ENCODE assay signal across 8 mouse cellular contexts in the genomic region with DNA sequence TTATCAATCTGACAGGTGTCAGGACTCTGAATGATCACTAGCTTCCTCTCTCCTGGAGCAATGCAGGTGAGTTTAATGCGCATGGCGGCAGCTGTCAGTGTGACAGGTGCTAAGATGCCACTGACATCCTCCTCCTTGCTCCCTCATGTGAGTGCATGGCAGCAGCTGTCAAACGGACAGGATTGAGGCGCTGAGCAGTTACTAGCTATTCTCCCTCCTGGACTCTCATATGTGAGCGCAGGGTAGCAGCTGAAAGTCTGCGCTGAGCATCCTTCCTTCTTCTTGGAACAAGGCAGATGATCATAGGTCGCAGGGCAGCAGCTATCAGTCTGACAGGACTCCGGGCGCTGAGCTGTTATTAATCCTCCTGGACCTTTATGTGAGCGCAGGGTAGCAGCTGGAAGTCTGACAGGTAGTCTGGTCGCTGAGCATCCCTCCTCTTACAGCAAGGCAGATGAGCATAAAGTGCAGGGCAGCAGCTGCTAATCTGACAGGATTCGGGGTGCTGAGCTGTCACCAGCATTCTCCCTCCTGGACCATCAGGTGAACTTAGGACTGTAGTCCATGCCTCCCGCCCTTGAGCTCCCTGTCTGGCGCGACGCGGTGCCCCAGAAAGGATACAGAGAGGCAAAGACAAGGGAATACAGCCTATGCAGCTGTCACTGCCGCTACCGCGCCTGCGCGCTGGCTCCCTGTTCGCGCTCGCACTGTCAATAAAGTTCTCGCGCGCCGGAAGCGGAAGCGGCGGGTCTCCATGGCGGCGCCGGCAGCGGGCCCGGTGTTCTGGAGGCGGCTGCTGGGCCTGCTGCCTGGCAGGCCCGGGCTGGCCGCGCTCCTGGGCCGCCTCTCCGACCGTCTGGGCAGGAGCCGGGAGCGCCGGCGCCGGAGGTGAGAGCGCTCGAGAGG. TPM values are rescaled to one million over a fixed set of nuclear protein-coding genes. Genes with fewer than 3 reads are reported as not detected.
DNase-seq lines count a peak whose midpoint lies in the region; ATAC-seq lines count a peak whose summit lies in the region.

A gene (plus strand): TSS at position 167 of the 906 bp plus-strand sequence.

- H3K9me3 ChIP-seq in hindbrain, embryonic 12.5 days (replicated peaks), result no peaks in the 10 kb centered on the region

- 6% methylated on average over 50 of the region's 51 CpGs for WGBS in hindbrain, embryonic 12.5 days

- H3K27me3 ChIP-seq in hindbrain, embryonic 12.5 days, result no peaks in the 10 kb centered on the region

- H3K27ac ChIP-seq in hindbrain, embryonic 12.5 days, result peak within 1 kb of the TSS; percentile 89

- peaks cover 42% of the 10 kb centered on the region for H3K4me1 ChIP-seq in hindbrain, embryonic 12.5 days

- H3K9ac ChIP-seq in hindbrain, embryonic 12.5 days, result peak within 1 kb of the TSS; percentile 98

- peak; percentile 93 for DNase-seq in NIH3T3 (ENCODE audit: low read depth)
- DNase-seq in cerebellum, postnatal 10 days, result peak; percentile 94 to 96
- DNase-seq in frontal cortex, postnatal 14 days (ENCODE audit: low spot score in 2 of 2), result peak; percentile 83 to 86
- peak; percentile 90 to 92 for DNase-seq in layer of hippocampus, postnatal 25 days (ENCODE audit: extremely low spot score in 1 of 2, low spot score in 1 of 2)
- DNase-seq in lung, postnatal 25 days (ENCODE audit: low spot score), result peak; percentile 91
- DNase-seq in retina, adult 2 months (ENCODE audit: low read depth, low spot score), result peak; percentile 82
- peak; percentile 93 for DNase-seq in thymus, postnatal 25 days

- peak within 1 kb of the TSS; percentile 87 for H3K4me2 ChIP-seq in hindbrain, embryonic 12.5 days (replicated peaks)

- peak; percentile 87 for ATAC-seq in hindbrain, embryonic 12.5 days (ENCODE audit: low FRiP score)

- H3K4me3 ChIP-seq in hindbrain, embryonic 12.5 days, result peak within 1 kb of the TSS; percentile 100

- H3K36me3 ChIP-seq in hindbrain, embryonic 12.5 days, result no peaks in the 10 kb centered on the region

RNA-seq across cellular contexts. Expression of the gene that starts here (rescaled TPM):
- polyA plus RNA-seq in hindbrain, embryonic 12.5 days (2016; fragmentation: Nextera tagmentation; extraction: Ambion mirVana), result 41.8 and 46.7 TPM in 2 replicates
- 10 to 100 TPM; 74.2 to 75.9 TPM for total RNA-seq in layer of hippocampus, postnatal 25 days (2021)

Comparison
In these comparisons a context has a peak if more than half of its experiments do, and no peak if none do; other contexts are left out.
1. Peak in every context shown above with its lines: DNase-seq, ATAC-seq, H3K4me3 ChIP-seq and H3K27ac ChIP-seq.